Mouse (Mus musculus): ENCODE data around the gene Fam234a.

GRCm38 (mm10) chr17:26229776-26230175, 14.3 kb downstream of the Fam234a start:
- no peak for TF ChIP-seq CTCF (IDR thresholded peaks at IDR 0.05; ENCODE audit: low read depth)
- no peak for TF ChIP-seq EP300 (IDR thresholded peaks at IDR 0.05; ENCODE audit: low read depth)
